Mouse (Mus musculus) embryo, embryonic 10.5 days (tissue): Measurements from ENCODE around the gene Gm9008.
"Not testable (repeated sequence)": the region's sequence is repeated elsewhere in the genome, so short reads cannot be mapped to it uniquely, and the experiment has no call there.

ENCODE experiments used
- DNase-seq: peaks from one replicate; pipeline ENCODE4 v3.0.0-alpha.2; 2015; ENCODE audit warnings: low spot score

The Gm9008 gene

DNA sequence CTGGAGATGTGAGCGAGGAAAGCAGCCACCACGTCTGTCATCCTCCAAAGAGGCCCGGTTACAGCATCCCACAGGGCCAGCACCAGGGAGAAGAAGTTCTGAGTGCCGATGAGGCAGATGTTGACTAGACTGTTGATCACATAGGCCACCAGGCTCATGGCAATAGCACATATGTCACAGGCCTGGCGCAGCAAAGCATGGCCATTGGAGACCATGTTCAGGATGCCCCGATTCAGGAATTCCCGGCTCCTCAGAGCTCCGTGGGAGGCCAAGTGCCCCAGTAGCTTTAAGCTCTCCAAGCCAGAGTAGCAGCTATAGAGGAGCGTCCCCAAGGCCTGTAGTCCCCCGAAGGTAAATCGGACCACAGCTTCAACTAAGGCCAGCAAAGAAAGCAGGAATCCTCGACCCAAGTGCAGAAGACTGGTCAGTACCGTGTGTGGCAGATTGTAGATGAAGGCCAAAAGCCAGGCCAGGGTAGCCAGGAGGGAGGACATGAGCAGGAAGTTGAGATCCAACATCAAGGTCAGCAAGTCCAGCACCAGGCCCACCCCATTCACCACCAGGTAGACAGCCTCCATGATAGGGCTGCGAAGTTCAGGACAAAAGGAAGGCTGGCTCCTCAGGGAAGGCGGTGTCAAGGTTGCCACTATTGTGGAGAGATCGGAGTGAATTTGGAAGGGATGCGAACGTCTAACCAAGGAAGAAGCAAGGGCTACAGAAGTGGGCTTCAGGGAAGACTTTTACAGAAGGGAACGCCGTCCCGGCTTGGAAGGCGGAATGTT is at the start of gene Gm9008:
Gm9008 (minus strand) TSS at position 731 of the 782 bp plus-strand sequence.
- DNase-seq, result not testable (repeated sequence)

DNA sequence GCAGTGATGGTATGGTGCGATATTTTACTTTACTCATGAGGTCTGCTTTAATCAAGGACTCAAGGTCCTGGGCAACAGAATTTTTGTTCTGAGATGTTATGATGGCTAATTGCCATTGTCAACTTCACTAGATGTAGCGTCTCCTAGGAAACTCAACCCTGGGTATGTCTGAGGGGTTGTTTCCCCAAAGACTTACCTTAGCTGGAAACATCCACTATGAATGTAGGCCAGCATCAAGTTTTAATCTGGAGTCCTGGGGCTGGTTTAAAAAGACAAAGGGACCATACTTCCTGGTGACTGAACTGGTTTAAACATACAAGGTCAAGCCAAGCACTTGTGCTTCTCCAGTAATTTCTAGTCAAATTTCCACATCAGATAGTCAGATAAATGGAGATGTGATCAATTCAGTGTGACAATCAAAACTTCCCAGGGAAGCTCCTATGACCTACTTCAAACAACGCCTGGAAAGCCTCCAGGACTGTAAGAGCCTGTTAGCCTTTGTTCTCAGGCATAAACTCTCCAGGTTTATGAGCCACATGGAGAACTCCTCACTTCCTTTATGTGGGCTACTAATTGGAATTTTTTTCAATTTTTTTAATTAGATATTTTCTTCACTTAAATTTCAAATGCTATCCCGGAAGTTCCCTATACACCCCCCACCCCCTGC is 24.5 kb upstream of the Gm9008 start:
- no peak for DNase-seq

DNA sequence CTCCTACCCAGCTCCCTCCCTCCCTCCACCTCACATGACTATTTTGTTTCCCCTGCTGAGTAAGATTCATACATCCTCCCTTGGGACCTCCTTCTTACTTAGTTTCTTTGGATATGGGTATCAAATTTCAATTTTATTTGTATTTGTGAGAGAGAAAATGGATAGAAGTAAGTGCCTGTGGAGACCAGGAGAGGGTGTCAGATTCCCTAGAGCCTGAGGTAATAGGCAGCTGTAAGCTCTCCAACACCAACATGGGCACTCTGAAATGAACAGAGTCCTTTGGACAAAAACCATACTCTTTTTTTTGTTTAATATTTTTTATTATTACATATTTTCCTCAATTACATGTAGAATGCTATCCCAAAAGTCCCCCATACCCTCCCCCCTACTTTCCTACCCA is 12.6 kb upstream of the Gm9008 start:
- DNase-seq, result no peak

DNA sequence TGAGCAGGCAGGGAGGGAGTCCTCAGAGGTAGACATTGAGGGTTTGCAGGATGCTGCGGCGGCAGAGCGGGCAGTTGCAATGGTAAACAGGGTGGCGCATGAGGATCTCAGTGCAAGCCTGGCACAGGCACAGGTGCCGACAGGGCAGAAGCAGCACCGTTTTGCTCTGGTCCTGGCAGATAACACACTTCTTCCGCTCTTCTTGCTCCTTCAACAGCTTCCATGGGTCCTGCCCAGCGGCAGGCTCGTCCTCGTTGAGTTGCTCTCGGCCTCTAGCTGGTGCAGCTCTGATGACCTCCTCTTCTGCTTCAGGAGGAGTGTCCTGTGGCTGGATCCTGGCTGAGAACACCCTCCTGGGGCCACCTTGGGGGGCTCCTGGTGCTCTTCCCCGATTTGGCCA is 1.2 kb downstream of the Gm9008 start:
- DNase-seq, result not testable (repeated sequence)

DNA sequence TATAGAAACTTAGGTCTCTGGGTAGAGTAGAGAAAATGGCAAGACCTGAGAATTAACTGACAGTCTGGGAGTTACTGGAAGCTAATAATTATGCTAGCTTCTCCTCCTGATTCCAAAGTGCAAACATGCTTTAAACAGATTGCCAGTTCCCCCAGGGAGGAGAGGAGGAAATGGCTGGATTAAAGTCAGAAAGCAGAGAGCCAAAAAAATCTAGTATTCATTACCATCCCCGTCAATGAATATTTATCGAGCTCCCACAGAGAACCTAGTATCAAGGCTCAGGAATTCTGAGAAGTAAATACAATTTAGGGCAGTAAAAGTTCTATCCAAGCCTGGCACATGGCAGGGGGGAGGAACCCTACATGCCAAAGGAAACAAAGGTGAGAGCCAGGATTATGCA is 29.4 kb downstream of the Gm9008 start:
- DNase-seq, result no peak
